Mouse (Mus musculus): ENCODE results near the gene Prrxl1. TPM values are rescaled to one million over a fixed set of nuclear protein-coding genes. Genes with fewer than 3 reads are reported as not detected.

Prrxl1 gene
- polyA plus RNA-seq, 1 experiment from 2014 or later, result 23.6 TPM

- Histone ChIP-seq H3K4me3 (no peak overlapping the region), H3K27me3 (ENCODE audit: insufficient read depth, poor library complexity, severe bottlenecking) (no peaks in the 10 kb centered on the region), H3K9me3 (no peaks in the 10 kb centered on the region), H3K27ac (no peak overlapping the region), H3K4me1 (replicated peaks) (peaks cover 1% of the 10 kb centered on the region), H3K36me3 (no peaks in the 10 kb centered on the region)
- no peak for DNase-seq (ENCODE audit: low spot score)
- WGBS, result 88% methylated on average over 2 of the region's 2 CpGs
Observed at GRCm38 (mm10) chr14:32695906-32696305, 96.7 kb downstream of the Prrxl1 start.

GRCm38 (mm10) chr14:32696344-32696743 is 97.1 kb downstream of the Prrxl1 start:
- no peaks in the 10 kb centered on the region for H3K9me3 ChIP-seq
- H3K4me1 ChIP-seq (replicated peaks), result peaks cover 6% of the 10 kb centered on the region
- 85% methylated on average over 2 of the region's 2 CpGs for WGBS
- H3K4me3 ChIP-seq, result no peak overlapping the region
- no peaks in the 10 kb centered on the region for H3K36me3 ChIP-seq
- H3K27me3 ChIP-seq (ENCODE audit: insufficient read depth, poor library complexity, severe bottlenecking), result no peaks in the 10 kb centered on the region
- no peak overlapping the region for H3K27ac ChIP-seq
- no peak for DNase-seq (ENCODE audit: low spot score)

- WGBS, result 84% methylated on average over 8 of the region's 8 CpGs
- Histone ChIP-seq H3K9me3 (no peaks in the 10 kb centered on the region), H3K27me3 (ENCODE audit: insufficient read depth, poor library complexity, severe bottlenecking) (no peaks in the 10 kb centered on the region), H3K27ac (no peak overlapping the region), H3K36me3 (no peaks in the 10 kb centered on the region), H3K4me3 (no peak overlapping the region), H3K4me1 (replicated peaks) (peaks cover 10% of the 10 kb centered on the region)
- DNase-seq (ENCODE audit: low spot score), result no peak
Observed at GRCm38 (mm10) chr14:32697774-32698173, 98.6 kb downstream of the Prrxl1 start.

GRCm38 (mm10) chr14:32698556-32698955 is 99.3 kb downstream of the Prrxl1 start:
- DNase-seq (ENCODE audit: low spot score), result no peak
- WGBS, result 88% methylated on average over 3 of the region's 3 CpGs
- no peaks in the 10 kb centered on the region for H3K9me3 ChIP-seq
- no peaks in the 10 kb centered on the region for H3K27me3 ChIP-seq (ENCODE audit: insufficient read depth, poor library complexity, severe bottlenecking)
- H3K4me1 ChIP-seq (replicated peaks), result peaks cover 14% of the 10 kb centered on the region
- no peaks in the 10 kb centered on the region for H3K36me3 ChIP-seq
- no peak overlapping the region for H3K4me3 ChIP-seq
- no peak overlapping the region for H3K27ac ChIP-seq

Other genes starting within 250 kb of the Prrxl1 start
- 0.32 and 2.0 TPM in 2 replicates for gene 1700024G13Rik, start 211.0 kb upstream of the Prrxl1 start, polyA plus RNA-seq (2016; fragmentation: Nextera tagmentation; extraction: Ambion mirVana)
- gene Slc18a3, start 134.6 kb upstream of the Prrxl1 start, polyA plus RNA-seq (2016; fragmentation: Nextera tagmentation; extraction: Ambion mirVana), result 2.8 and 12.0 TPM in 2 replicates
- 0.19 and 1.1 TPM in 2 replicates for gene Chat, start 133.4 kb upstream of the Prrxl1 start, polyA plus RNA-seq (2016; fragmentation: Nextera tagmentation; extraction: Ambion mirVana)
- 28.9 and 30.4 TPM in 2 replicates for gene Ercc6, start 85.9 kb upstream of the Prrxl1 start, polyA plus RNA-seq (2016; fragmentation: Nextera tagmentation; extraction: Ambion mirVana)
- 0.20 and 0.39 TPM in 2 replicates for gene 3425401B19Rik, start 85.9 kb downstream of the Prrxl1 start, polyA plus RNA-seq (2016; fragmentation: Nextera tagmentation; extraction: Ambion mirVana)
- gene Tmem273, start 186.6 kb downstream of the Prrxl1 start, polyA plus RNA-seq (2016; fragmentation: Nextera tagmentation; extraction: Ambion mirVana), result 0.43 and 0.62 TPM in 2 replicates
- not detected in 2 replicates for gene Fam170b, start 234.6 kb downstream of the Prrxl1 start, polyA plus RNA-seq (2016; fragmentation: Nextera tagmentation; extraction: Ambion mirVana)

Data from hindbrain, embryonic 10.5 days (tissue).